Mouse (Mus musculus) adrenal gland, postnatal 10 days (tissue): ENCODE data around the gene Arid3b. TPM values are rescaled to one million over a fixed set of nuclear protein-coding genes. Genes with fewer than 3 reads are reported as not detected.
A peak's percentile ranks its signal among the peaks of the same experiment; 100 is the strongest.
"Not testable (repeated sequence)": the region's sequence is repeated elsewhere in the genome, so short reads cannot be mapped to it uniquely, and the experiment has no call there.

Experiments
- DNase-seq: peaks from one replicate; pipeline ENCODE4 v3.0.0; 2021; ENCODE audit warnings: mixed read lengths
- long read RNA-seq, 2 experiments: library from polyadenylated mRNA; stranded (forward); transcript quantifications; one replicate each; pipeline ENCODE4 v2.0.0; 2021
- total RNA-seq, 2 experiments: library from RNA; stranded (reverse); gene quantifications; 2 replicates each; pipeline ENCODE4 v1.2.3; 2021

Gene Arid3b
- 1 to 10 TPM; 3.3 to 4.4 TPM for total RNA-seq
- long read RNA-seq, experiment 1, partial matches to known transcripts: 0 of 1 reads
- long read RNA-seq, experiment 1, other reads (novel, unspliced or antisense): 0 of 1 reads
- long read RNA-seq, experiment 2: 0 reads

- DNase-seq: peak; percentile 92
These were observed at the start of gene Arid3b for GRCm38 (mm10) chr9:57836581-57837170. Gene Arid3b (minus strand): TSS chr9:57836793.

GRCm38 (mm10) chr9:57883413-57883812 lies 46.8 kb upstream of the Arid3b start:
- no peak for DNase-seq

- not testable (repeated sequence) for DNase-seq
These were observed 45.2 kb upstream of the Arid3b start for GRCm38 (mm10) chr9:57881781-57882180.

- DNase-seq: no peak
These were observed 43.7 kb upstream of the Arid3b start for GRCm38 (mm10) chr9:57880278-57880677.

- no peak for DNase-seq
These were observed 42.6 kb upstream of the Arid3b start for GRCm38 (mm10) chr9:57879213-57879612.

- DNase-seq: no peak
These were observed 38.4 kb upstream of the Arid3b start for GRCm38 (mm10) chr9:57874994-57875393.

GRCm38 (mm10) chr9:57874134-57874533 lies 37.5 kb upstream of the Arid3b start:
- peak; percentile 48 for DNase-seq

GRCm38 (mm10) chr9:57870273-57870816 lies 33.8 kb upstream of the Arid3b start:
- DNase-seq: no peak

- no peak for DNase-seq
These were observed 32.2 kb upstream of the Arid3b start for GRCm38 (mm10) chr9:57868767-57869166.

GRCm38 (mm10) chr9:57867880-57868279 lies 31.3 kb upstream of the Arid3b start:
- DNase-seq: no peak

- no peak for DNase-seq
These were observed 30.6 kb upstream of the Arid3b start for GRCm38 (mm10) chr9:57867236-57867635.

- no peak for DNase-seq
These were observed 29.9 kb upstream of the Arid3b start for GRCm38 (mm10) chr9:57866530-57866929.

- DNase-seq: no peak
These were observed 27.7 kb upstream of the Arid3b start for GRCm38 (mm10) chr9:57864336-57864735.

- DNase-seq: peak; percentile 67
These were observed 25.4 kb upstream of the Arid3b start for GRCm38 (mm10) chr9:57861951-57862471.

- no peak for DNase-seq
These were observed 19.9 kb upstream of the Arid3b start for GRCm38 (mm10) chr9:57856456-57856855.

GRCm38 (mm10) chr9:57854280-57854679 lies 17.7 kb upstream of the Arid3b start:
- DNase-seq: no peak

- no peak for DNase-seq
These were observed 2.4 kb upstream of the Arid3b start for GRCm38 (mm10) chr9:57839032-57839431.

GRCm38 (mm10) chr9:57835841-57836514 lies 615 bp downstream of the Arid3b start:
- peak; percentile 9 for DNase-seq

- DNase-seq: no peak
These were observed 1.8 kb downstream of the Arid3b start for GRCm38 (mm10) chr9:57834629-57835417.

GRCm38 (mm10) chr9:57833762-57834471 lies 2.7 kb downstream of the Arid3b start:
- DNase-seq: no peak

- DNase-seq: peak; percentile 98
These were observed 5.1 kb downstream of the Arid3b start for GRCm38 (mm10) chr9:57831267-57832082.
